Mouse (Mus musculus) lung, postnatal 10 days (tissue): Measurements from ENCODE around the gene Cep83.
"Not testable (repeated sequence)": the region's sequence is repeated elsewhere in the genome, so short reads cannot be mapped to it uniquely, and the experiment has no call there.

ENCODE experiments used
- DNase-seq: peaks from one replicate; pipeline ENCODE4 v3.0.0; 2021

The Cep83 gene

DNA sequence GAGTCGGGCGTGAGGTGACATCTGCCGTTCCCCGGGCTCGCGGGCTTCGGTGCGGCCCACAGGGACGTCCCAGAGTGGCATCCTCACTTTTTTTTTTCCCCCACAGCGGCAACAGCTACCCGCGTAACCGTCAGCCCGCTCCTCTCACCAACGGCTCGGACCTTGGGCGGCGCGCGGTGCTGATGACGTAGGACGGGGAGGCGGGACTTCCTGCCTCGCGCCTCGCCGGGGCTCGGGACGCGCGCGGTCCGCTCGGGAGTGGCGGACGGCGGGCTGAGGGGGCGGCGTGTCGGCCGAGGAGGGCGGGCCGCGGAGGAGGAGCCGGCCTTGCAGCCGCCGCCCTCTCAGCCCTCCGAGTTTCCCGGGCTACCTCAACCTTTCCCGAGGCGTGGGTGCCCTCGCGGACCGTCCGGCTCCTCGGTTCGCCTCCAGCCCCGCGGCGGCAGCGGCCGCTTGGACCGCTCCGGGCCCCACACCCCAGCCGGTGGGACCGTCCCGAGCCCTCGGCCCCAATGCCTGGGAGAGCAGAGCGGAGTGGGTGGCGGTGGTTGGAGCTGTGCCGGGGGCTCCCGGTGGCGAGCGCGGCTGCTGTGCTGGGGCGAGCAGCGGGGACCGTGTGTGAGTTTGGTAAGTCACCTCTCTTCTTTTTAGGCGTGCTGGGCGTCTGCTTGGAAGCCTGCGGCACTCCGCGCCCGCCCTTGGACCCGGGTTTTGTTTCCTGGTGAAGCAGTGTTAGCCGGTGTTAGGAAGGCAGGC, at the start of gene Cep83:
Cep83 (plus strand) TSS at position 235 of the 756 bp plus-strand sequence.
- DNase-seq: peak; percentile 96

DNA sequence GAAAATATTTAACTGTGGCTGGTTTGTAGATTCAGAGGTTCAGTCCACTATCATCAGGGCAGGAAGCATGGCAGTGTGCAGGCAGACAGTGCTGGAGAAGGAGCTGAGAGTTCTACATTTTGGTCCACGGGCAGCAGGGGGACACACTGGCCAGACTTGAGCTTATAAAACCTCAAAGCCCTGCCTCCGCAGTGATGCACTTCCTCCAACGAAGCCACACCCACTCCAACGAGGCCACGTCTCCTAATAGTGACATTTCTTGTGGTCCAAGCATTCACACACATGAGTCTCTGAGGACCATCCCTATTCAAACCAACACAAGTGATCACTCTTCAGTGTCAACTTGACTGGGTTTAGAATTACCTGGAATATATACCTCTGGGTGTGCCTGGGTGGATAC, 49.2 kb upstream of the Cep83 start:
- no peak for DNase-seq

DNA sequence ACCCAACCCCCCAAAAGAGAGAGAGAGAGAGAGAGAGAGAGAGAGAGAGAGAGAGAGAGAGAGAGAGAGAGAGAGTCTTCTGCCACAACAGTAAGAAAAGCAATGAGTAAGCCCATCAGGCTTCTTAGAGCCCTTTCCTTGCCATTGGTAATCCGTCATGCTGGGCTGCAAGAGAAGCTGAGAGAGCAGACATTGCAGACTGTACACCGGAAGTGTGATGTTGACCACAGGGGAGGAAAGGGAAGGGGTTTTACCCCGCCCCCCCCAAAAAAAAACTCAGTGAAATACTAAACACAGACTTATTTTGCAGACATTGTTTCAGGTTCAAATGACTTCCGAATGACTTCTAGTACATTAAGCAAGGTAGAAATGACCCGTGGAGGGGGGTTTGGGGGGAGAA, 48.4 kb upstream of the Cep83 start:
- no peak for DNase-seq

DNA sequence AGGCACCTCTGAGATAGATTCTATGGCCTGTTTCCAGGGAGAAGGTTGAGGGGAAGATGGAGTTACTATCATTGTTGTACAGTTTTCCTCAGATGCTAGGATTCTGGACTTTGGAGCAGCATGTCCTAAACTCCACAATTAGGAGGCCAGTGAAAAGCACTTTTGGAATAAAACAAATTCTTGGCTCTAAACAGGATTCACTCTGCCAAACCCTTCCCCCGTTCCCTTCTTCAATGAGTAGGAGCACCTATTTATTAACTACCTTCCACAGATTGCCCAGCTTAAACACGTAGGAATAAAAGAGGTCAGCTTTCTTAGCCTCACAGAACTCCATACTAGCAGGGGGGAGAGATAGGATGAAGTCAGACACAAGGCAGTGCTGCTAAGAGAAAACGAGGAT, 24.4 kb upstream of the Cep83 start:
- no peak for DNase-seq

DNA sequence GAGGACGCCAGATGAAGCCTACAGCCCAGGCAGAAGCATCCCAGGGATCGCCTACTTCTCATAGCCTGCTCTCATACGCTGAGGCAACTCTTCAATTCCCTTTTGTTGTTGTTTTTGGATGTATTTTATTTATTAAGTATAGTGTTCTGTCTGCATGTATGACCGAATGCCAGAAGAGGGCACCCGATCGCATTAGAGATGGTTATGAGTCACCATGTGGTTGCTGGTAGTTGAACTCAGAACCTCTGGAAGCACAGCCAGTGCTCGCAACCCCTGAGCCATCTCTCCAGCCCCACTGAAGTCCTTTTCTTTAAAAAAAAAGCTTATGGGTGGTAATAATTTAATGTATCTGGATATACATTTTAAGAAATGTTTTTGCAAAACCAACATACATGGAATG, 24.0 kb upstream of the Cep83 start:
- DNase-seq: no peak

DNA sequence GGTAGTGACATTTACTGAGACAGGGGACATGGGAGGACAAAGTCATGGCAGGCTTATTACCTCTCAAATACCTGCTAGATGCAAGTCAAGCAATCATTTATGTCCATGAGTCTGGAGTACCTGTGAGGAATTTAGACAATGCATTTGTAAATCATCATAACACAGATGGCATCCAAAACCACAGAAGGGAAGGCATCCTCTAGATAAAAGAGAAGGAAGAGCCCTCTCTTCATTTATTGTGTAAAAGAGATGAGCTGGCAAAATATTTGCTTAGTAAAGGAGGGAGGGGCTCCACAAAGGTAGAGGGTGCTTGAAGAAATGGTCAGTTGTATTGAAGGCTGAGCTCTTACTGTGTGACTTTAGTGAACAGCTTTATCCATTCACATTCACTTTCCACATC, 20.3 kb upstream of the Cep83 start:
- DNase-seq: no peak

DNA sequence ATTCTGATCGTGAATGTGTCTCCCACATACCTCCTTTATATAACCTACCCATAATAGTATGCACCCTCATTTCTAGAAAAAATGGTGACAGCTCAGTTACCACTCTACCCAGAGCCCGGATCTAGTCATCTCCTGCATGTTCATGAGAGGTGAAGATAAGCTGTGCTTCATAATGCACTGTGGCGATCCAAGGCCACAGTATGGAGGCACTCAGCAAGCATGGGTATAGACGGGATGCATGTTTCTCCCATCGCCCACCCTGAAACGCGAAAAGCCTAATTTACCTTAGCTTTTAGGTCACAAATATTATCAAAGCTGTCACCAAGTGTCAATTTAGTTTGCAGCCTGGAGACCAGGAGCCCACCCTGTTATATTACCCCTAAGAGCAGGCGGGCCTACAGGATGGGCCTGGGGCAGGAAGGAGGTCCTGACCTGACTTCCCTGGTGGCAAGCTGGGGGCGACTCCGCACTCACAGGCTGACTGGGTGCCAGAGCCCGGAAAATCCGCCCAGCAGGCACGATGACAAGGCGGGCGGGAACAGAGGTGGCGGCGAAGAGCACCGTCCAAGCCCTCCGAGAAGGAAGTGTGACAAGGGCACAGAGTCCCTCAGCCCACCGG, 544 bp upstream of the Cep83 start:
- no peak for DNase-seq

DNA sequence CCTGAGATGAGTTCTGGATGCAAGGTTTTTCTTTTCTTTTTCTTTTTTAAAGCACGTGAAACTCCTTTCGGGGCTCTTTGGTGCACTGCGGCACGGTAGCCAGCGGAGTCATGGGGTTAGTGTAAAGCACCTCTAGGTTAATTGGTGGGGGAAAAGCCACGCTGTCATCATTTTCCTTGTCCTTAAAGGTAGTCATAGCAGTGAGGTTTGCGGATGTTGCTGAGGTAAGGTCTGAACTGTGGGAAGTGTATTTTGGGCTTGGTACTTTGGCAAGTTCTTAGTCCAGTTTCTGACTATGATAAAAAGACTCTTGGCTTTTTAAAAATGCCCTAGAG, 689 bp downstream of the Cep83 start:
- DNase-seq: no peak

DNA sequence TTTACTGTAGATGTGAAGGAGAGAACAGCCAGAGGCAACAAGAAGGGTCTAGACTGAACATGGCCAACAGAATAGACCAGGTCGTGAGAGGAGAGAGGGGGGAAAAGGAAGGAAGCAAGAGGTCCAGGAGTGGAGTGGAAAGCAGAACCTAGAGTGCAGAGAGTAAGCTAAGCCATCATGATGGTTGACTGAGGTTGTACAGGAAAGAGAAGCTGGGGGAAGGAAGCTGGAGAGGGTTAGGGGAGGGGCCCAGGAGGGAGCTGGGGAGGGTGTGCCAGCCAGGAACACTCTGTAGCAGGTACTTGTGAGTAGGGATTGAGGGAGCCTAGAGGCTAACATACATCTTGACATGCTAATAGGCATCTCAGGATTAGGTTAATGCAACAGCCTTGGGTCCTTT, 1.9 kb downstream of the Cep83 start:
- no peak for DNase-seq

DNA sequence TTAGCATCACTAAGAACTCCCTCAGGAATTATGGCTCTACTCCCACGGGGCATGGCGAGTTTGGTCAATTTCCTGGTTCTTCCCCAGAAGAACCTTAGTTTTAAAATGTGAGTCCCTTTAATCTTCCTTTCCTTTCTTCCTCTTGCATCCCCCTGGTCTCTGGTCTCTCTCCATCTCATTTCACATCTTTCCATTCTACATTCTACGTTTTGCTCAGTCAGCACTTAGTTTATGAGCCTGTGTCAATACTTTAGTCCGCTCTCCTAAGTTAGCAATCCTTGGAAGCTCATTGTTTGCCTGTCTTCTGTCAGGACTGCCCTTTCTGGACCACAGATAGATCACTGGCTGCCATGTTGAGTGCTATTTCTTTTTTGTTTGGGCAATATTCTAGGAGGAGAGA, 3.7 kb downstream of the Cep83 start:
- DNase-seq: no peak

DNA sequence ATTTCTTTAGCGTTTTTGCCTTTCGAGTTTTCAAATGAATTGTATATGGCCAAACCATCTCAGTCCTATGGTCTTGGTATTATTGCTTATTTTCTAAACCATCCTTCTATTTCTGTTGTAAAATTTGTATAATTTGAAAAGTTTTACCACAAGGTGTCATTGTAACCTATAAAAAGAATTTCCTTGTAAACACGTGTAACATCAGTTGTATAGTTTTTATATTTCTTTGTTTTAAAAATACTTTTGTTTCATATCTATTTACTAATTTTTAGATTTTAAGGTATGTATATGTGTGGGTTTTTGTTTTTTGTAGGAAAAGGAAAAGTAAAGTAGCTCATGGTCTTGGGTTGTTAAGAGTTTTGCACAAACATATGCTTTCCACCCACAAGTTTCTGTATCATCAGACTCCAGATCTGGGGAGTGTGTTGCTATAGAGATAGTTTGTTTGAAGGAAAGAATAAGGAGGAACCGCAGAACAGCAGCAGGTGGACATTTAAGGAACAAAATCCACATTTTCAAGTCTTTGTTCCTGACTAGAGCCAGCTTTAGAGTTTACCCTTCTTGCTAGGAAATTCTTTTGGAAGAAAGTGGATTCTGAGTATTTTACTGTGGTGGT, 17.3 kb downstream of the Cep83 start:
- no peak for DNase-seq

DNA sequence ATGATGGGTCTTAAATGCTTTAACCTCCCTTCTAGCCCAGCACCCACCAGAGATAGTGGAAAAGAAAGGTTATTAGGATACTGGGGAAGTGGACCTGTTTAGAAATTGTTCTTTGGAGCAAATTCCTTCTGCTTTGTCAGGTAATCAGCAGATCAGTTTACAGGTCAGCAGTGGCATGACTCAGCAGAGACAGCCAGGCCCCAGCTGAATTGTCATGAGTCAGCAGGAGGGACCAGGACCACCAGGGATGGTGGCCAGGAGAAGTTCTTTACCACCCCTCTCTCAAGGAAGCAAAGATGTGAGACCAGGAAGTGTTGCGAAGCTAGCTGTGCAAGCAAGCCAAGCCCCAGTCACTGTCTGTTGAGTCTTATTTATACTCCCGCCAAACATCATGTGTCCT, 18.2 kb downstream of the Cep83 start:
- DNase-seq: no peak

DNA sequence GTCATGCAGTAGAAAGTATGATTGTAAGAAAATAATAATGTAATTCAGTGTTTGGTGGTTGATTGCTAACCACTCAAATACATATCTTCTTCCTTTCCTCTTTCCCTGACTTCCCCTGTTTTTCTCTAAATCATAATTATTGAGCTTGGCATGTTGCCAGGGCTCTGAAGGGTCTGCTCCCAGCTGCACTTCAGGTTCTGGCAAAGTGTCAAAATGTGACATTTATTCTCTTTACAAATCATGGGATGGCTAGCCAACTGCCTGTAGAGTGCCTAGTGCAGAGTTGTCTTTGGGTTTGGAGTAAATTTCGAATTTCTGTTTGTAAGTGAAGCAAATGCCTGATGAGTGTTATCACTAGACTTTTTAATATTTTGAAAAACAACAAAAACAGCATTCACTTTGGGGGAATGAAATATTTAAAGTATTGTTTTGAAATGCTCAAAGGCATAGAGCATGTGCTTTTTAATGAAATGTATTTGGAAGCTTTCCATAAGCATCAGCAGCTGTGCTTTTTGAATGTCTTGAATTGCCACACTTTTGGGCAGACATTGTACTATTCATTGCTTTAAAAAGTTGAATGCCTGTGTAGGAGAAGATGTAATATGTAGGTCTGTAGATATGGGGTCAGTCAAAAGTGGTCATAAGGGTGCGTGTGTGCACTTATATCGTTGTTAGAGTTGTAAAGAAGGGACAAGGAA, 21.3 kb downstream of the Cep83 start:
- peak; percentile 41 for DNase-seq

DNA sequence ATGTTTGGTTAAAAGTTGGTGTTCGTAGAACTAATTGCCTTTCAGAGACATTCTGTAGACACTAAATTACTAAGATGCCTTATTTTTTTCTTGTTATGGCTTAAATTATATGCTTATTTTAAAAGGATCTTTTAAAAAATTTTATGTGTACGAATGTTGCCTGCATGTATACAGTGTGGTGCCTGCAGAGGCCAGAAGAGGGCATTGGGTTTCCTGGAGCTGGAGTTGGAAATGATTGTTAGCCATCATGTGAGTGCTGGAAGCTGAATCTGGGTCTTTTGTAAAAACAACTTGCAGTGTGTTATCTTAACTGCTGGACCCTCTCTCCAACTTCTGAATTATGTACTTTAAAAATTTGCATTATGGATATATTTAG, 21.9 kb downstream of the Cep83 start:
- DNase-seq: no peak

DNA sequence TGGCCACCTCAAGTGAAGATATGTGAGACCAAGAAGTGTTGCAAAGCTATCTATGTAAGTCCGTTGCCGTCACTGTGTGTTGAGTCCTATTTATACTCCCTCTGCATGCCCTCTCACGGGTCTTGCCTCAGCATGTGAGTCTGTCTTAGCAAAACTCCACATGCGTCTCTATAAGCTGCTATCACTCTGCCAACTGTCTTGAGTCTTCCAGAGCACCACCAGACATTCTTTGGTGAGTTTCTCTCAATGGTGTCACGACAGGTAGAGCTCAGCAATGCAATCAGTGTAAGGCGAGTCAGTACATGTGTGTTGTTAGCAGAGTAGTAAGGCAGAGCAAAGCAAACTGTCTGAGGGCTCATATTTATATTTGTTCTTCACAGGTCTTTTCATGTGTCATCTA, 31.8 kb downstream of the Cep83 start:
- DNase-seq: no peak

DNA sequence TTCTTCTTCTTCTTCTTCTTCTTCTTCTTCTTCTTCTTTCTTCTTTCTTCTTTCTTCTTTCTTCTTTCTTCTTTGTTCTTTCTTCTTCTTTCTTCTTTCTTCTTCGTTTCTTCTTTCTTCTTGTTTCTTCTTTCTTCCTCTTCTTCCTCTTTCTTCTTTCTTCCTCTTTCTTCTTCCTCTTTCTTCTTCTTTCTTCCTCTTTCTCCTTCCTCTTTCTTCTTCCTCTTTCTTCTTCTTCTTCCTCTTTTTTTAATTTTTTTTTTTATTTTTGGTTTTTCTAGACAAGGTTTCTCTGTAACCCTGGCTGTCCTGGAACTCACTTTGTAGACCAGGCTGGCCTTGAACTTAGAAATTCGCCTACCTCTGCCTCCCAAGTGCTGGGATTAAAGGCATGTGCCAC, 39.6 kb downstream of the Cep83 start:
- not testable (repeated sequence) for DNase-seq

DNA sequence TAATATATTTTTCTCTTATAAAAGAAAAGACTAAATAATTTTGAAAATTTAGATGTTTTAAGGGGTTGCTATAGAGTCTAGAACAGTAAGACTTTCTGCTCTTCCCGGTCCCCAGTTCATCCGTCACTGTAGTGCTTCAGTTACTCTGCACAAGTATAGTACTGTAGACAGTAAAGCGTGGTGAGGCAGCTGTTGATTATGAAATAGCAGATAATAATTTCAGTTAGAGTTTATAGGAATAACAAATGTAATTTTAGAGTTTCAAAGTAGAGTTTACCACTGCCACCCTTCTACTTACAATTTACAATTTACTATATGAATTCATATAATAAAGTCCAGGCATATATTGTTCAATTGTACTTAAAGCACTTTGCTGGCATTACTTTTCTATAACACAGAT, 42.0 kb downstream of the Cep83 start:
- DNase-seq: no peak

DNA sequence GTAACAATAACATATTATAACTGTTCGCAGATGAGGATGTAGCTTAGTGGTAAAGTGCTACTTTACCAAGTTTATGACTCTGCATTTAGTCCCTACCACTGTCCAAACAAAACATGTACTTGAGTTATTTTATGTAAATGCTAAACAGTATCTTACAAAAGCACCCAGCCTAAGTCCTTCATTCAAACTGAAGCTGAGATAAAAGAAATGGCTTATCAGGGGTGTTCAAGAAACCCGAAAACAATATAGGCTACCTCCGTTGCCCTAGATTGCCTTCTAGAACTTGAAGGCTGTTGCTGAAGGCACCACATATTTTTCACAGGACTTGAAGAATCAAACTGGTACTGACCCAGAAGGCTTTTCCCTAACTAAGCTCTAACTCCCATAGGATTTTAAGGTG, 46.4 kb downstream of the Cep83 start:
- DNase-seq: no peak

DNA sequence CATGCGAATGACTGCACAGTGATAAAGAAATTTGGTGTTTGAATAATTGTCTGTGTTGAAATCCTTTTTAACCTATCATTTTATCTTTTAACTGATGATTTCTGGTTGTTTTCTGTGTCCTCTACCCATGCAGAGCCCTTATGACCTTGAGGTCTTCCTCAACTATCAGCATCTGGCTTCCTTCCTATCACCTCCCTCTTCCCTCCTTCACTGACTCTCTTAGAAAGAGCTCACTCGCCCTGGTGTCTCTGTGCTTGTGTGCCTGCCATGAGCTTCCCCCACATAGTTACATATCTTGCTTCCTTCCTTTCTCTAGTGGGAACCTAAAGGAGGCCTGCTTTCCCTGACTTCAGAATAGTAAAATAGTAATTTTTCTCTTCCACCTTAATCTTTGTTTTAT, 51.8 kb downstream of the Cep83 start:
- no peak for DNase-seq

DNA sequence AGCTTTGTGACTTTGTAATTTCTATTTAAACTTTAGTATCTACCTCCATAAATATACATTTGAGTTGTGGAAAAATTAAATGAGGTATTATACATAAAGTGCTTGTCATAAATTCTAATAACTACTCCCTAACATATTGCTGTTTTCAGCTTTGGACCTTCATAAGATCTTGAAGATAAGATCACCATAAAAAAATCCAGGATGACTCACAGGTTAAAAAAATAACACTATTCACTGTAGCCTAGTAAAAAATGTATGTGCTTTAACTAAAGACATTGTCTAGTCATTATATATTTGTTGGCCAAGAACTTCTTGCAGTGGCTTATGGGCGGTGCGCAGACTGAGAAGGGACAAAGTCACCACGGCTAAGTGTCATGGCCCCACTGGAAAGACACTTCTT, 53.0 kb downstream of the Cep83 start:
- no peak for DNase-seq

DNA sequence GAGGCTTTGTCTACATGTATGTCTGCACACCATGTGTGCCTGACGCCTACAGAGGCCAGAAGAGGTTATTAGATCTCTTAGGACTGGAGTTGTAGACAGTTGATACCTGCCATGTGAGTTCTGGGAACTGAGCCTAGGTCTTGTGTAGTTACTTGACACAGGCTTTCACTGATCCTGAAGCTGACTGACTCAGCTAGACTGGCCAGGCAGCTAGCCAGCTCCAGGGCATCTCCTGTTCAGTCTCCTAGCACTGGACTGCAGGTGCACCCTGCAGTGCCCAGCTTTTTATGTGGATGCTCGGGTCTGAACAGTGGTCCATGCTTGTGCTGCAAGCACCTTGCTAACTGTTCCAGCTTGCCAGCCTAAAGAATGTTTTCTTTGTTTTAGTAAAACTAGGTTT, 58.6 kb downstream of the Cep83 start:
- no peak for DNase-seq

DNA sequence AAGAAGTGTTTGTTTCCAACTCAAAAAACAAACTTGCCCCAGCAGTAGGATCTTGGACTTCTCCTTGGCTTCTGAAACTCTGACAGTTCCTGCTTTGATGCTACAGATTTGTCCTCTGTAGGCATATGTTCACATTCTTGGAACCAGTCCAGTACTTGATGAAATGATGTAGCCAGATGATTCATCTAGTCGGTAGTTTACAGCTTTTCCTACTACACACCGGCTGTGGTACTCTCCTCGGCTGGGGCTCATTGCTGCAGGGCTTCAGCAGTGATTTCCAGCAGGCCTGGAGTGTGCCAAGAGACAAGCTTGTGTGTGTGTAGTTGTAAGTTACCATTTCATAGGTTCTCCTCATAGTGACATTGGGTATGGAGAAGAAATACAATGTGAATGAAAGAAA, 83.0 kb downstream of the Cep83 start:
- no peak for DNase-seq

DNA sequence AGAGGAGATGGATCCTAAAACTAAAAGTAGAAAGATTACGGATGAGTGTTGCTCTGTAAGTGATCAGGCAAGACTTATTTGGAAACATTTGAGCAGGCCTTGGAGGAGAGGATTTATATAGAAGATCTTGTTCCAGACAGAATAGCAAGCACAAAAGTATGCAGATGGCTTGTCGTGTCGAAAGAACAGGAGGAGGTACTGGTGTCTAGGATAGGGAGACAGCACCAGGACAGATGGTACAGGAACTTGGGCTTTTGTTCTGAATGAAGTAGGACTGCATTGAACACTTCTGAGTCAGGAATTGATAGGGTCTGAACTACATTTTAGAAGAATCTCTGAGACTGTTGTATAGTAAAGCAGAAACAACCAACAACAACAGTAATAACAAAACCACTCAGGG, 89.1 kb downstream of the Cep83 start:
- no peak for DNase-seq

DNA sequence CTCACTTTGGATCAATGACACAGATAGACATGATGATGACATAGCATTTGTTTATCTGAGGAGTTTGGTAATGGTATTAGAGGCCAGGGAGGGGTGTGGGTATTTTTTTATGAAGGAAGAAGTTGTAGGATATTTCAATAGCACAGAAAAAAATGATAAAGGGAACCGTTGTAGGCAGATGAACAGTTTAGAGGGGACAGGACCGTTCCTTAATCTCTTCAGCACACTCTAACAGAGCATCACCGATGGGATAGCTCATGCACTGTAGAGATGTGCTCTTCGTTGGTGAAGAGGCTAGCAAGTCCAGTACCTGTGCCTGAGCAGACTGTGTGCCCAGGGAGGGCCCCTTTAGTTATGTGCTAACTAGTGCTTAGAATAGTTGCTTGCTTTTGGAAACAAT, 90.9 kb downstream of the Cep83 start:
- DNase-seq: no peak
